Mouse (Mus musculus): ENCODE results near the gene Bcl7b. TPM values are rescaled to one million over a fixed set of nuclear protein-coding genes. Genes with fewer than 3 reads are reported as not detected.
"Not testable (repeated sequence)": the region's sequence is repeated elsewhere in the genome, so short reads cannot be mapped to it uniquely, and the experiment has no call there.

Bcl7b gene
- polyA plus RNA-seq, 1 experiment from 2014 or later = 43.2 TPM

- no peak overlapping the region for H3K4me3 ChIP-seq (replicated peaks)
- H3K4me2 ChIP-seq = no peak overlapping the region
- H3K9ac ChIP-seq (replicated peaks) = no peak overlapping the region
- peaks cover 94% of the 10 kb centered on the region for H3K36me3 ChIP-seq
- H3K27ac ChIP-seq = no peak overlapping the region
- no peak for ATAC-seq (ENCODE audit: insufficient number of reproducible peaks, insufficient read depth, low FRiP score, low TSS enrichment, low read depth)
- H3K9me3 ChIP-seq = no peaks in the 10 kb centered on the region
- no peaks in the 10 kb centered on the region for H3K4me1 ChIP-seq (replicated peaks)
- H3K27me3 ChIP-seq = no peaks in the 10 kb centered on the region
Observed at GRCm38 (mm10) chr5:135220941-135221340, 52.9 kb downstream of the Bcl7b start.

GRCm38 (mm10) chr5:135222066-135222465 lies 54.0 kb downstream of the Bcl7b start:
- no peak overlapping the region for H3K4me3 ChIP-seq (replicated peaks)
- no peak overlapping the region for H3K27ac ChIP-seq
- no peak overlapping the region for H3K9ac ChIP-seq (replicated peaks)
- ATAC-seq (ENCODE audit: insufficient number of reproducible peaks, insufficient read depth, low FRiP score, low TSS enrichment, low read depth) = no peak
- H3K27me3 ChIP-seq = no peaks in the 10 kb centered on the region
- H3K4me2 ChIP-seq = no peak overlapping the region
- WGBS = 97% methylated on average over 7 of the region's 7 CpGs
- H3K36me3 ChIP-seq = peaks cover 92% of the 10 kb centered on the region
- no peaks in the 10 kb centered on the region for H3K9me3 ChIP-seq
- H3K4me1 ChIP-seq (replicated peaks) = no peaks in the 10 kb centered on the region

GRCm38 (mm10) chr5:135224169-135224568 lies 56.1 kb downstream of the Bcl7b start:
- Histone ChIP-seq H3K4me2 (no peak overlapping the region), H3K4me1 (replicated peaks) (no peaks in the 10 kb centered on the region), H3K4me3 (replicated peaks) (no peak overlapping the region), H3K9me3 (no peaks in the 10 kb centered on the region), H3K27ac (no peak overlapping the region), H3K36me3 (peaks cover 92% of the 10 kb centered on the region), H3K27me3 (no peaks in the 10 kb centered on the region), H3K9ac (replicated peaks) (no peak overlapping the region)
- WGBS = 86% methylated on average over 3 of the region's 3 CpGs
- ATAC-seq (ENCODE audit: insufficient number of reproducible peaks, insufficient read depth, low FRiP score, low TSS enrichment, low read depth) = no peak

DNA sequence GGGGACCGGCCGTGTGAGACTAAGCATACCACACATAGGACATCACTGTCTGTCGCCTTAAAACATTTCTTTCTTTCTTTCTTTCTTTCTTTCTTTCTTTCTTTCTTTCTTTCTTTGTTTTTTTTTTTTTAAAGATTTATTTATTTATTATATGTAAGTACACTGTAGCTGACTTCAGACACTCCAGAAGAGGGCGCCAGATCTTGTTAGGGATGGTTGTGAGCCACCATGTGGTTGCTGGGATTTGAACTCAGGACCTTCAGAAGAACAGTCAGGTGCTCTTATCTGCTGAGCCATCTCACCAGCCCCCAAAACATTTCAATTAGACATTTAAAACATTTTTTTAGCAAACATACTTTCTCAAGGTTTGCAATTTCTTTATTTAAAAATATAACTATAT lies 57.8 kb downstream of the Bcl7b start:
- 99% methylated on average over 4 of the region's 4 CpGs for WGBS
- not testable (repeated sequence) for H3K4me2 ChIP-seq; H3K27ac ChIP-seq; H3K4me3 ChIP-seq (replicated peaks); H3K9me3 ChIP-seq; ATAC-seq (ENCODE audit: insufficient number of reproducible peaks, insufficient read depth, low FRiP score, low TSS enrichment, low read depth); H3K4me1 ChIP-seq (replicated peaks); H3K9ac ChIP-seq (replicated peaks); H3K27me3 ChIP-seq
- peaks cover 92% of the 10 kb centered on the region for H3K36me3 ChIP-seq

- no peak overlapping the region for H3K9ac ChIP-seq (replicated peaks)
- H3K27me3 ChIP-seq = no peaks in the 10 kb centered on the region
- no peak for ATAC-seq (ENCODE audit: insufficient number of reproducible peaks, insufficient read depth, low FRiP score, low TSS enrichment, low read depth)
- no peaks in the 10 kb centered on the region for H3K4me1 ChIP-seq (replicated peaks)
- H3K9me3 ChIP-seq = no peaks in the 10 kb centered on the region
- whole genome bisulfite sequencing = 86% methylated on average over 4 of the region's 4 CpGs
- no peak overlapping the region for H3K27ac ChIP-seq
- H3K4me2 ChIP-seq = no peak overlapping the region
- no peak overlapping the region for H3K4me3 ChIP-seq (replicated peaks)
- peaks cover 94% of the 10 kb centered on the region for H3K36me3 ChIP-seq
Observed at GRCm38 (mm10) chr5:135230186-135230585, 62.1 kb downstream of the Bcl7b start.

Small RNA genes within 50 kb of the gene (microRNA-seq; reads per million reads assigned to microRNA genes)
- not detected for gene Gm25315

Other genes starting within 250 kb of the Bcl7b start
- gene Mettl27, start 235.9 kb upstream of the Bcl7b start, polyA plus RNA-seq (2016; fragmentation: Nextera tagmentation; extraction: Ambion mirVana) = 17.8 and 19.7 TPM in 2 replicates
- 7.7 and 10.1 TPM in 2 replicates for gene Cldn4, start 221.3 kb upstream of the Bcl7b start, polyA plus RNA-seq (2016; fragmentation: Nextera tagmentation; extraction: Ambion mirVana)
- gene Cldn3, start 182.1 kb upstream of the Bcl7b start, polyA plus RNA-seq (2016; fragmentation: Nextera tagmentation; extraction: Ambion mirVana) = 4.7 and 5.8 TPM in 2 replicates
- 32.6 and 36.7 TPM in 2 replicates for gene Abhd11, start 159.1 kb upstream of the Bcl7b start, polyA plus RNA-seq (2016; fragmentation: Nextera tagmentation; extraction: Ambion mirVana)
- gene Stx1a, start 144.8 kb upstream of the Bcl7b start, polyA plus RNA-seq (2016; fragmentation: Nextera tagmentation; extraction: Ambion mirVana) = 9.7 and 10.8 TPM in 2 replicates
- gene Dnajc30, start 104.1 kb upstream of the Bcl7b start, polyA plus RNA-seq (2016; fragmentation: Nextera tagmentation; extraction: Ambion mirVana) = 31.1 and 31.3 TPM in 2 replicates
- 150 and 151 TPM in 2 replicates for gene Bud23, start 103.3 kb upstream of the Bcl7b start, polyA plus RNA-seq (2016; fragmentation: Nextera tagmentation; extraction: Ambion mirVana)
- 22.8 and 25.2 TPM in 2 replicates for gene Vps37d, start 90.0 kb upstream of the Bcl7b start, polyA plus RNA-seq (2016; fragmentation: Nextera tagmentation; extraction: Ambion mirVana)
- 2.5 and 2.6 TPM in 2 replicates for gene Mlxipl, start 78.4 kb upstream of the Bcl7b start, polyA plus RNA-seq (2016; fragmentation: Nextera tagmentation; extraction: Ambion mirVana)
- 30.1 and 30.2 TPM in 2 replicates for gene Tbl2, start 18.6 kb upstream of the Bcl7b start, polyA plus RNA-seq (2016; fragmentation: Nextera tagmentation; extraction: Ambion mirVana)
- gene Baz1b, start 19.0 kb downstream of the Bcl7b start, polyA plus RNA-seq (2016; fragmentation: Nextera tagmentation; extraction: Ambion mirVana) = 72.8 and 73.6 TPM in 2 replicates
- gene Fzd9, start 82.9 kb downstream of the Bcl7b start, polyA plus RNA-seq (2016; fragmentation: Nextera tagmentation; extraction: Ambion mirVana) = 9.2 and 10.3 TPM in 2 replicates
- gene Fkbp6, start 181.8 kb downstream of the Bcl7b start, polyA plus RNA-seq (2016; fragmentation: Nextera tagmentation; extraction: Ambion mirVana) = 0.16 TPM in 1 of 2 replicates, not detected in the other
- gene Trim50, start 185.0 kb downstream of the Bcl7b start, polyA plus RNA-seq (2016; fragmentation: Nextera tagmentation; extraction: Ambion mirVana) = not detected in 2 replicates
- 40.0 and 40.1 TPM in 2 replicates for gene Nsun5, start 201.7 kb downstream of the Bcl7b start, polyA plus RNA-seq (2016; fragmentation: Nextera tagmentation; extraction: Ambion mirVana)
- gene Pom121, start 226.3 kb downstream of the Bcl7b start, polyA plus RNA-seq (2016; fragmentation: Nextera tagmentation; extraction: Ambion mirVana) = 19.1 and 22.1 TPM in 2 replicates